Mouse (Mus musculus) urinary bladder, postnatal 25 days (tissue): ENCODE data around the gene Gm8720.
"Not testable (repeated sequence)": the region's sequence is repeated elsewhere in the genome, so short reads cannot be mapped to it uniquely, and the experiment has no call there.

Experiments
- DNase-seq: peaks from one replicate; pipeline ENCODE4 v3.0.0; 2022; ENCODE audit warnings: low spot score

Gm8720 gene

DNA sequence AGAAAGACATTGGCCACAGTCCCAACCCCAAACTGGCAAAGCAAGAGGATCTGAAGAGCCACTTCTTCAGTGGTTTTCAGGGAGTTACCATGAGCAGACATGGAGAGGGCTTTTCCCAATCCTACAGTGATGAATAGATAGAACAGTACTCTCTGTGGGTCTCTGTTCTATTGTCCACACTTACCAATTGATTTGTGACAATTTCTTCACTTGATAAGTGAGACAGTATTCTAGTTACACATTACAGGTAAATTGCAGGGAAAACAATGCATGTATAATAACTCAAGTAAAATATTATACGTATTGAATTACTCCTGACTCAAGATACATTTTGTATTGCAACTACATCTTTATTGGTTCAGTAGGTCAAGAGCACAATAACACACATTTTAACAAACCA, at the start of gene Gm8720:
Gm8720 (minus strand) TSS at position 101 of the 400 bp plus-strand sequence.
- DNase-seq: not testable (repeated sequence)

DNA sequence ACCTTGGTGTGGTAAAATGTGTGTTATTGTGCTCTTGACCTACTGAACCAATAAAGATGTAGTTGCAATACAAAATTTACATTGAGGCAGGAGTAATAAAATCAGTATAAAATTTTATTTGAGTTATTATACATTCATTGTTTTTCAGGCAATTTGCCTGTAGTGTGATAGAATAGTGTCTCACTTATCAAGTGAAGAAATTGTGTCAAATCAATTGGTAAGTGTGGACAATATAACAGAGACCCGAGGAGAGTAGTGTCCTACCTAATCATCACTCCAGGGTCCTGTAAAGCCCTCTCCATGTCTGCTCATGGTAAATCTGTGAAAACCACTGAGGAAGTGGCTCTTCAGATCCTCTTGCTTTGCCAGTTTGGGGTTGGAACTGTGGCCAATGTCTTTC, 12.0 kb downstream of the Gm8720 start, which contains the start of gene Vmn1r163:
Vmn1r163 (plus strand) TSS at position 301 of the 400 bp plus-strand sequence.
- not testable (repeated sequence) for DNase-seq

- not testable (repeated sequence) for DNase-seq
Measured at GRCm38 (mm10) chr7:23019823-23020222, 47.4 kb downstream of the Gm8720 start, which contains the start of gene Gm4216. Gene Gm4216 (minus strand): TSS chr7:23019923.
